ENCODE assay signal across 10 mouse cellular contexts in genomic region chr4:147553071-147553470, GRCm38 (mm10). TPM values are rescaled to one million over a fixed set of nuclear protein-coding genes. Genes with fewer than 3 reads are reported as not detected.
"Had no signal": no experiment of that assay in that cellular context is flagged by ENCODE, and none has a peak within 500 bp of the region (broad histone marks: within the 10 kb centered on the region; RNA-seq: fewer than 3 reads in every experiment).

Zfp985 (plus strand) TSS chr4:147553277.

RNA-seq across cellular contexts. Expression of gene Zfp985, which starts in this region (rescaled TPM):
- total RNA-seq: layer of hippocampus, postnatal 10 days; layer of hippocampus, postnatal 36 days; left cerebral cortex, adult 2 months; left cerebral cortex, postnatal 36 days; liver, adult 2 months had no signal
- polyA plus RNA-seq: liver, adult 2 months; liver, embryonic 16.5 days; lung, adult 2 months; midbrain, embryonic 15.5 days; neural tube, embryonic 12.5 days; thymus, adult 2 months had no signal
